Mouse (Mus musculus) G1E (cell line): Measurements from ENCODE around the gene Ggta1.

Experiments used
- CTCF ChIP-seq: IDR thresholded peaks from 2 replicates; pipeline ENCODE4 v1.5.1; 2012; ENCODE audit warnings: low read depth, low read length, inconsistent platforms, mixed read lengths
- GATA1 ChIP-seq: IDR thresholded peaks from 2 replicates; pipeline ENCODE4 v1.6.1; 2012; ENCODE audit warnings: borderline replicate concordance, low read length, inconsistent platforms, mixed read lengths
- TAL1 ChIP-seq: conservative IDR thresholded peaks from 2 replicates; pipeline ENCODE4 v1.6.1; 2012; ENCODE audit warnings: low read depth, low read length, inconsistent platforms, mixed read lengths

DNA sequence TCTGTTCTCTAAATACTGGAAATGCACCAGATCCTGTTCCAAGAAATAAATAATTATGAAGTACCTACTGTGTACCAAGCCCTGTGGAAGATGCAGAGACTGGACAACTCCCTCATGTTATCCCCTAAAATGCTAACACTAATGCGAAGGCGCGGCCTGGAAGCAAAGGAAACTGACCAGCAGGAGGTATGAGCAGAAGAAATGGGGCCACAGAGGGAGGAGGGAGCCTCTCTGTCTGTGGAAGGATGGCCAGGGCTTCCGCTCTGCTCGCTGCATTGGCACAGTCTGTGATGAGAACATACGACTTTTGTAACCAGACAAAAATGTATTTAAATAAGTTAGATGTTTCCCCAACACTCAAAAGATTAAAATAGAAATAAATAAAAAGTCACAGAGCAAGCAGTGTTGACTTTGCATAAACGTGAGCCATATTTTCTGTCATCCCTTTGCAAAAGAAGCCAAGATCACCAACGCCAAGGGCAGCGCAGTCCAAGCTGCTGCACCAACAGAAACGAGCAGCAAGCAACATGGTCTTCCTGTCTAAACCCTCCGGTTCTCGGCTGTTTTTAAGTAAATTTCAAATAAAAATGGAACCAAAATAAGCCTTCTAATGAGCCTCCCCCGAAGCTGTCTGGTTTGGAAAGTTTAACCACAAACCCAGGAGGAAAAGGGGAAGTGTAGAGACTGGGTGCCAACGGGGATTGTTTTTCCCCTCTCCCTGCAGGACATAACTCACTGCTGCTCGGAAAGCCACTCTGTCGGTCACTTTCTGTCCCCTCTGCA lies 18.9 kb downstream of the Ggta1 start:
- TF ChIP-seq CTCF (no peak), GATA1 (no peak), TAL1 (no peak)
